Mouse (Mus musculus) ES-E14 (cell line): ENCODE results near the gene Atxn1l.

Experiments
- CHD2 ChIP-seq: IDR thresholded peaks from 2 replicates; pipeline ENCODE4 v1.6.1; 2014; ENCODE audit warnings: mild to moderate bottlenecking, low read depth, low read length, inconsistent platforms
- MAFK ChIP-seq: IDR thresholded peaks from 2 replicates; pipeline ENCODE4 v1.6.1; 2014; ENCODE audit warnings: mild to moderate bottlenecking, low read depth, low read length, inconsistent platforms; ENCODE audit not compliant: insufficient read depth
- ZC3H11A ChIP-seq: IDR thresholded peaks from 2 replicates; pipeline ENCODE4 v1.6.1; 2012; ENCODE audit warnings: low read depth, mild to moderate bottlenecking, inconsistent platforms, low read length, borderline replicate concordance
- ZNF384 ChIP-seq: IDR thresholded peaks from 2 replicates; pipeline ENCODE4 v1.6.1; 2012; ENCODE audit warnings: low read depth, low read length, inconsistent platforms

- TF ChIP-seq MAFK (no peak), CHD2 (no peak), ZNF384 (no peak), ZC3H11A (no peak; the same call in 1 of the 2 replicates)
Measured at GRCm38 (mm10) chr8:109737237-109738048, at the start of gene Atxn1l.
